Mouse (Mus musculus) liver, embryonic 11.5 days (tissue): ENCODE data around the gene Hist2h2be. TPM values are rescaled to one million over a fixed set of nuclear protein-coding genes. Genes with fewer than 3 reads are reported as not detected.
"Not testable (repeated sequence)": the region's sequence is repeated elsewhere in the genome, so short reads cannot be mapped to it uniquely, and the experiment has no call there.

ENCODE experiments used
- ATAC-seq: fragments of 200-750 bp; cut with Nextera tagmentation; replicated peaks from 2 replicates; pipeline ENCODE4 v1.8.0; 2017; ENCODE audit warnings: moderate number of reproducible peaks, mild to moderate bottlenecking, moderate TSS enrichment, moderate library complexity; ENCODE audit not compliant: low FRiP score
- DNase-seq: peaks from one replicate; pipeline ENCODE4 v3.0.0-alpha.2; 2017; ENCODE audit warnings: low spot score
- H3K27ac ChIP-seq: fragments of 300-500 bp; sonication (generic); 2 replicates; pipeline ENCODE4 v1.5.1; 2014; ENCODE audit warnings: mild to moderate bottlenecking, low read depth, low read length, control low read depth
- H3K27me3 ChIP-seq: fragments of 300-500 bp; sonication (generic); replicated peaks from 2 replicates; pipeline ENCODE4 v1.6.1; 2014; ENCODE audit warnings: low read length, mixed read lengths; ENCODE audit not compliant: control insufficient read depth, insufficient read depth
- H3K36me3 ChIP-seq: fragments of 300-500 bp; sonication (generic); 2 replicates; pipeline ENCODE4 v1.6.1; 2014; ENCODE audit warnings: mild to moderate bottlenecking, low read length, moderate library complexity, mixed read lengths; ENCODE audit not compliant: control insufficient read depth, insufficient read depth
- H3K4me1 ChIP-seq: fragments of 300-500 bp; sonication (generic); replicated peaks from 2 replicates; pipeline ENCODE4 v1.6.1; 2014; ENCODE audit warnings: low read length, mixed read lengths; ENCODE audit not compliant: control insufficient read depth, insufficient read depth
- H3K4me2 ChIP-seq: fragments of 300-500 bp; sonication (generic); 2 replicates; pipeline ENCODE4 v1.6.1; 2014; ENCODE audit warnings: mild to moderate bottlenecking, control low read depth, moderate library complexity
- H3K4me3 ChIP-seq: fragments of 300-500 bp; sonication (generic); 2 replicates; pipeline ENCODE4 v1.5.1; 2014; ENCODE audit warnings: low read depth, low read length, control low read depth
- H3K9ac ChIP-seq: fragments of 300-500 bp; sonication (generic); 2 replicates; pipeline ENCODE4 v1.6.1; 2014; ENCODE audit warnings: low read depth, low read length, control low read depth
- H3K9me3 ChIP-seq: fragments of 300-500 bp; sonication (generic); 2 replicates; pipeline ENCODE4 v1.6.1; 2016; ENCODE audit warnings: low read length, inconsistent platforms, mixed read lengths; ENCODE audit not compliant: control insufficient read depth
- WGBS: fragments of 180-500 bp; shearing (Covaris S2); extraction: QIAGEN DNeasy Blood & Tissue Kit; methylation state at CpG from one replicate; pipeline ENCODE4 v1.1.7; 2014; 5-methylcytosine and 5-hydroxymethylcytosine counted together
- polyA plus RNA-seq: library from polyadenylated mRNA; unstranded; fragments of >200 nt; fragmentation: Nextera tagmentation; extraction: Ambion mirVana; gene quantifications from 2 replicates; pipeline ENCODE4 v1.2.1, GENCODE M21; 2014

The Hist2h2be gene
- polyA plus RNA-seq, result 7.7 and 7.9 TPM in 2 replicates

GRCm38 (mm10) chr3:96220765-96221639 lies at the start of gene Hist2h2be, which contains the start of gene Hist2h2ac:
Gene Hist2h2be, plus strand, starts transcription at chr3:96221119.
Gene Hist2h2ac, minus strand, starts transcription at chr3:96220880.
- H3K9ac ChIP-seq, result peak within 1 kb of the TSS; percentile 98
- DNase-seq, result peak; percentile 84
- H3K27ac ChIP-seq, result peak within 1 kb of the TSS; percentile 100
- H3K4me1 ChIP-seq, result peaks cover 31% of the 10 kb centered on the region
- peak within 1 kb of the TSS; percentile 92 for H3K4me2 ChIP-seq
- no peaks in the 10 kb centered on the region for H3K36me3 ChIP-seq
- no peaks in the 10 kb centered on the region for H3K27me3 ChIP-seq
- ATAC-seq, result peak; percentile 92
- peak within 1 kb of the TSS; percentile 61 for H3K4me3 ChIP-seq
- H3K9me3 ChIP-seq, result no peaks in the 10 kb centered on the region
- under 1% methylated on average over 43 of the region's 43 CpGs for whole genome bisulfite sequencing

DNA sequence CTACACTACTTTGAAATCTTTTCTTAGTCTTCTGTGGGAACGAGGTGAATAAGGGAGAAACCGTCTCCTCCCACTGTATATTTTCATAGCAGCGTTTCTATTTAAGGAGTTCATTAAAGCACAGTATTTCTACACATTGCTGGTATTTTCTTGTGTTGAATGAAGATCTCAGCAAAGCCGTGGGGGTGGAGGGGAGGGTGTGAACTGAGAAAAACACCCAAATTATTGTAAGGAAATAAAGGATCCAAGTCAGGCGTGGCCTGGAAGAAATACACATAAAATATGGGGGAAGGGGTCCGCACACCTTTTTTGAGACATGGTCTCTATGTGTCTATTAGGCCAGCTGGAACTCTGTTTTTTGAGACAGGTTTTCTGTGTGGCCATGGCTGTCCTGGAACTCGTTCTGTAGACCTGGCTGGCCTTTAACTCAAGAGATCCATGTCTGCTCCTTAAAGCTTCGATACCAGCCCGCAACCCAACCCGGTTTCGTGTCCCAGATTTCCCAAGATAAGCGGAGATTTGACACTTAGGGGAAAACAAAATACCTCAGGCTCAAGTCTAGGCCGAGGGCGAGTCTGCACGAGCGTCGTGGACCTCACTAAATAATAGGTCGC lies 49.2 kb upstream of the Hist2h2be start:
- peaks cover 27% of the 10 kb centered on the region for H3K36me3 ChIP-seq
- H3K9me3 ChIP-seq, result no peaks in the 10 kb centered on the region
- DNase-seq (no peak), ATAC-seq (no peak)
- peak overlapping the region; percentile 95 for H3K4me2 ChIP-seq
- H3K4me1 ChIP-seq, result peaks cover 19% of the 10 kb centered on the region
- H3K27ac ChIP-seq, result peak overlapping the region; percentile 95
- peak overlapping the region; percentile 87 for H3K4me3 ChIP-seq
- H3K9ac ChIP-seq, result peak overlapping the region; percentile 96
- WGBS, result 19% methylated on average over 18 of the region's 18 CpGs
- no peaks in the 10 kb centered on the region for H3K27me3 ChIP-seq

GRCm38 (mm10) chr3:96172197-96173178 lies 48.4 kb upstream of the Hist2h2be start, which contains the start of gene Sf3b4:
Gene Sf3b4, plus strand, starts transcription at chr3:96172332.
- under 1% methylated on average over 58 of the region's 58 CpGs for WGBS

GRCm38 (mm10) chr3:96173185-96173584 lies 47.7 kb upstream of the Hist2h2be start:
- Histone ChIP-seq H3K9ac (peak overlapping the region; percentile 96), H3K9me3 (no peaks in the 10 kb centered on the region), H3K4me2 (peak overlapping the region; percentile 95), H3K27ac (peak overlapping the region; percentile 95; the same call in 1 of the 2 replicates), H3K4me1 (peaks cover 19% of the 10 kb centered on the region), H3K27me3 (no peaks in the 10 kb centered on the region), H3K4me3 (peak overlapping the region; percentile 87), H3K36me3 (peaks cover 33% of the 10 kb centered on the region)
- no peak for DNase-seq
- 32% methylated on average over 7 of the region's 7 CpGs for WGBS
- no peak for ATAC-seq

More at GRCm38 (mm10) chr3:96172197-96173178, 48.4 kb upstream of the Hist2h2be start, which contains the start of gene Sf3b4:
- Histone ChIP-seq H3K27me3 (no peaks in the 10 kb centered on the region), H3K9ac (peak within 1 kb of the TSS; percentile 96), H3K36me3 (peaks cover 30% of the 10 kb centered on the region), H3K27ac (peak within 1 kb of the TSS; percentile 95), H3K4me2 (peak within 1 kb of the TSS; percentile 95), H3K9me3 (no peaks in the 10 kb centered on the region), H3K4me1 (peaks cover 19% of the 10 kb centered on the region), H3K4me3 (peak within 1 kb of the TSS; percentile 87)
- ATAC-seq (peak; percentile 91), DNase-seq (peak; percentile 97)

DNA sequence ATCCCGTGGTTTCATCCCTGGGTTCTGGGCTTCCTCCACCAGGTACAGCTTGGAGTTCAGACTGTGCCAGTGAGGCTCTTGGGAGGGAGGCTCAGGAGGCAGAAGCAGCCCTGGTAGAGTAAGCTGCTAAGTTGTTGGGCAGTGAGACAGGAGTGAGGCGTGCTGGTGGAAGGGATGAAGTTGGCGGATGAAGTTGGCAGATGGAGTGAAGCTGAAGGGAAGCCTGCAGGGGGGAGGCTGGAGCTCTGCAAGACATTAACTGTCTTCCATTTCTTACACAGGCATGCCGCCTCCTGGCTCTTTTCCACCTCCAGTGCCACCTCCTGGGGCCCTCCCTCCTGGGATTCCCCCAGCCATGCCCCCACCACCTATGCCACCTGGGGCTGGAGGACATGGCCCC lies 46.9 kb upstream of the Hist2h2be start:
- not testable (repeated sequence) for H3K9me3 ChIP-seq, ATAC-seq, H3K27me3 ChIP-seq, H3K27ac ChIP-seq, DNase-seq
- H3K36me3 ChIP-seq, result peaks cover 29% of the 10 kb centered on the region
- peak overlapping the region; percentile 95 for H3K4me2 ChIP-seq
- H3K4me1 ChIP-seq, result peaks cover 19% of the 10 kb centered on the region
- 83% methylated on average over 4 of the region's 4 CpGs for WGBS
- H3K4me3 ChIP-seq, result peak overlapping the region; percentile 34
- H3K9ac ChIP-seq, result 0 out of 2 replicates have a peak overlapping the region, but pooled peaks have one; percentile 13

DNA sequence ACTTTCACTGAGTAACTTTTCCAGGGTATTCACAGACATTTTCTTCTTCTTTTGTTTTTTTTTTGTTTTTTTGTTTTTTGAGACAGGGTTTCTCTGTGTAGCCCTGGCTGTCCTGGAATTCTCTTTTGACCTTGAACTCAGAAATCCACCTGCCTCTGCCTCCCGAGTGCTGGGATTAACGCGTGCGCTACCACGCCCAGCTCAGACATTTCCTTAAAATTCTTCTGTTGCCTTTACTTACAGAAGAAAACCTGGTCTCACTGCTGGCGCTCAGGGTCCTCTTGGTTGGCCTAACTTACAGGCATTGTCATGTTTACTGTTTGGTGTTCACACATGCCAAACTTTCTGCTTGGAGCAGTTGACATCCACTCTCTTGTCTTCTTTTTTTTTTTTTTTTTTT lies 45.7 kb upstream of the Hist2h2be start:
- H3K4me3 ChIP-seq, result no peak overlapping the region
- 87% methylated on average over 6 of the region's 6 CpGs for WGBS
- H3K9ac ChIP-seq, result no peak overlapping the region
- peaks cover 19% of the 10 kb centered on the region for H3K4me1 ChIP-seq
- no peaks in the 10 kb centered on the region for H3K9me3 ChIP-seq
- H3K4me2 ChIP-seq, result no peak overlapping the region
- no peak for ATAC-seq
- no peaks in the 10 kb centered on the region for H3K27me3 ChIP-seq
- no peak overlapping the region for H3K27ac ChIP-seq
- peaks cover 29% of the 10 kb centered on the region for H3K36me3 ChIP-seq
- no peak for DNase-seq

DNA sequence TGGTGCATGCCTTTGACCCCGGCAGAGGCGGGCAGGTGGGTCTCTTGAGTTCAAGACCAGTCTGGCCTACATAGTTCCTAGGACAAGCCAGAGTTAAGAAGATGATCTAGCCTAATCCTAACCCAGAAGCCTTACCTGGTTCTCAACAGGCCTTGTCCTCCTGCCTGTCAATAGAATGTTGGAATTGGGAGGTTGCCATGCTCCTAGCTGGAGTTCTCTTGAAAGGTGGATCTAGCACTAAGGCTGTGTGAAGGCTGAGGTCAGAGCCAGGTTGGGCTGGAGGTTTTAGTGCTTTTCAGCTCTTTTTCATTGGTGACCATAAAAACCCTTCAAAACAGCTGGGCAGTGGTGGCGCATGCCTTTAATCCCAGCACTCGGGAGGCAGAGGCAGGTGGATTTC lies 42.5 kb upstream of the Hist2h2be start:
- H3K27me3 ChIP-seq, result no peaks in the 10 kb centered on the region
- H3K4me3 ChIP-seq, result no peak overlapping the region
- peaks cover 31% of the 10 kb centered on the region for H3K4me1 ChIP-seq
- no peak for ATAC-seq
- no peak for DNase-seq
- H3K36me3 ChIP-seq, result peaks cover 29% of the 10 kb centered on the region
- H3K4me2 ChIP-seq, result no peak overlapping the region
- H3K9me3 ChIP-seq, result no peaks in the 10 kb centered on the region
- no peak overlapping the region for H3K9ac ChIP-seq
- H3K27ac ChIP-seq, result no peak overlapping the region
- 90% methylated on average over 4 of the region's 4 CpGs for WGBS

DNA sequence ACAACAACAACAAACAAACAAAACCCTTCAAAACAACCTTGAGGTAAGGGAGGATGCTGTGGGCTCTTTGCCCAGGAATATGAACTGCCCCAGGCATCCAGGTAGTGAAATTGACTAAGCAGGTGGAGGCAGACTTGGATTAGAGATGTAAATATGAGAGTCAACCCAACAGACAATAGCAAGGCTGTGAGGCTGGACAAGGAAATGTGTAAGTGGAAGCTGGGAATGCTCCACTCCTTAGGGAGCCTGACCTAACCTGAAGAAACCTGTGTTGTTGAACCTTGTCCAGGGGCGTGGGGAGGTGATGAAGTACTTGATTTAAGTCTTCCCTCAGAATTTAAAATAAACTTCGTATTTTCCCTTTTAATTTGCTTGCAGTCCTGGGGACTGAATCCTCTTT lies 42.0 kb upstream of the Hist2h2be start:
- Histone ChIP-seq H3K4me1 (peaks cover 28% of the 10 kb centered on the region), H3K4me3 (no peak overlapping the region), H3K9me3 (no peaks in the 10 kb centered on the region), H3K27ac (no peak overlapping the region), H3K9ac (no peak overlapping the region), H3K36me3 (peaks cover 28% of the 10 kb centered on the region), H3K27me3 (no peaks in the 10 kb centered on the region), H3K4me2 (no peak overlapping the region)
- ATAC-seq, result no peak
- no peak for DNase-seq
- 77% methylated on average over 2 of the region's 2 CpGs for WGBS
